18 mouse cellular contexts compared by ENCODE assay signal in genomic region chr11:22230906-22231305, GRCm38 (mm10).
DNase-seq lines count a peak whose midpoint lies in the region; ATAC-seq lines count a peak whose summit lies in the region.
"Had no signal": no experiment of that assay in that cellular context is flagged by ENCODE, and none has a peak within 500 bp of the region (broad histone marks: within the 10 kb centered on the region; RNA-seq: fewer than 3 reads in every experiment).

No protein-coding gene starts in this region.

- no peak overlapping the region for H3K4me3 ChIP-seq in embryonic facial prominence, embryonic 12.5 days
- no peak overlapping the region for H3K4me3 ChIP-seq in embryonic facial prominence, embryonic 10.5 days
- H3K4me3 ChIP-seq in kidney, embryonic 16.5 days (ENCODE audit: low read length): no peak overlapping the region
- H3K4me3 ChIP-seq in lung, embryonic 16.5 days (ENCODE audit: low read length): no peak overlapping the region
- no peak overlapping the region for H3K4me3 ChIP-seq in stomach, embryonic 15.5 days (replicated peaks)
- H3K4me3 ChIP-seq: heart, embryonic 10.5 days; liver, embryonic 12.5 days; myocyte had no signal

- no peaks in the 10 kb centered on the region for H3K36me3 ChIP-seq in embryonic facial prominence, embryonic 12.5 days
- no peaks in the 10 kb centered on the region for H3K36me3 ChIP-seq in embryonic facial prominence, embryonic 10.5 days (replicated peaks)
- no peaks in the 10 kb centered on the region for H3K36me3 ChIP-seq in kidney, embryonic 16.5 days (ENCODE audit: insufficient read depth, low read length)
- no peaks in the 10 kb centered on the region for H3K36me3 ChIP-seq in lung, embryonic 16.5 days (ENCODE audit: control insufficient read depth, insufficient read depth, low read length)
- no peaks in the 10 kb centered on the region for H3K36me3 ChIP-seq in stomach, embryonic 15.5 days

- H3K4me1 ChIP-seq in embryonic facial prominence, embryonic 12.5 days: peaks cover 5% of the 10 kb centered on the region
- H3K4me1 ChIP-seq in embryonic facial prominence, embryonic 10.5 days: no peaks in the 10 kb centered on the region
- H3K4me1 ChIP-seq in kidney, embryonic 16.5 days (ENCODE audit: insufficient read depth, low read length): no peaks in the 10 kb centered on the region
- H3K4me1 ChIP-seq in lung, embryonic 16.5 days (replicated peaks; ENCODE audit: control insufficient read depth, insufficient read depth, low read length): 0 out of 2 replicates have a peak, but pooled peaks cover 5% of the 10 kb centered on the region
- H3K4me1 ChIP-seq in stomach, embryonic 15.5 days: no peaks in the 10 kb centered on the region
- H3K4me1 ChIP-seq: heart, embryonic 10.5 days; liver, embryonic 12.5 days had no signal

- H3K9ac ChIP-seq in embryonic facial prominence, embryonic 12.5 days: no peak overlapping the region
- H3K9ac ChIP-seq in kidney, embryonic 16.5 days (replicated peaks; ENCODE audit: low read length): no peak overlapping the region
- H3K9ac ChIP-seq in lung, embryonic 16.5 days (ENCODE audit: low read length): no peak overlapping the region
- no peak overlapping the region for H3K9ac ChIP-seq in stomach, embryonic 15.5 days
- H3K9ac ChIP-seq: liver, embryonic 12.5 days had no signal

- no peak overlapping the region for H3K4me2 ChIP-seq in embryonic facial prominence, embryonic 12.5 days (replicated peaks)
- H3K4me2 ChIP-seq in kidney, embryonic 16.5 days (replicated peaks; ENCODE audit: low read depth, low read length): no peak overlapping the region
- H3K4me2 ChIP-seq in lung, embryonic 16.5 days (ENCODE audit: low read depth, low read length): no peak overlapping the region
- no peak overlapping the region for H3K4me2 ChIP-seq in stomach, embryonic 15.5 days
- H3K4me2 ChIP-seq: liver, embryonic 12.5 days; midbrain, embryonic 11.5 days had no signal

- no peak for DNase-seq in embryonic facial prominence, embryonic 10.5 days (ENCODE audit: low spot score)
- no peak for DNase-seq in kidney, adult 9 months
- DNase-seq in lung, postnatal 4 days: no peak
- DNase-seq in ovary, postnatal 36 days (ENCODE audit: low spot score): no peak
- DNase-seq: adrenal gland, adult 2 months; heart, postnatal 10 days; retina, postnatal 1 day; right cerebral cortex, postnatal 4 days; thymus, adult 2 months had no signal

- ATAC-seq in embryonic facial prominence, embryonic 12.5 days (ENCODE audit: insufficient number of reproducible peaks, insufficient read depth, low FRiP score, low TSS enrichment): peak; percentile 28; the same call in 1 of the 2 replicates
- ATAC-seq in kidney, embryonic 16.5 days (ENCODE audit: low FRiP score, low TSS enrichment): peak; percentile 65
- peak; percentile 57; the same call in 1 of the 2 replicates for ATAC-seq in lung, embryonic 16.5 days (ENCODE audit: low read depth)
- peak; percentile 39; the same call in 1 of the 2 replicates for ATAC-seq in stomach, embryonic 15.5 days (ENCODE audit: insufficient read depth, low FRiP score, low read depth)
- ATAC-seq: liver, embryonic 12.5 days had no signal

- H3K27ac ChIP-seq in embryonic facial prominence, embryonic 12.5 days: 0 out of 2 replicates have a peak overlapping the region, but pooled peaks have one; percentile 13
- H3K27ac ChIP-seq in embryonic facial prominence, embryonic 10.5 days (replicated peaks): no peak overlapping the region
- no peak overlapping the region for H3K27ac ChIP-seq in kidney, embryonic 16.5 days (ENCODE audit: low read length)
- H3K27ac ChIP-seq in lung, embryonic 16.5 days (ENCODE audit: low read length): peak overlapping the region; percentile 36; the same call in 1 of the 2 replicates
- H3K27ac ChIP-seq in stomach, embryonic 15.5 days: peak overlapping the region; percentile 44; the same call in 1 of the 2 replicates
- H3K27ac ChIP-seq: heart, embryonic 10.5 days; liver, embryonic 12.5 days had no signal

- WGBS in embryonic facial prominence, embryonic 12.5 days: 70% methylated on average over 6 of the region's 6 CpGs
- 87% methylated on average over 6 of the region's 6 CpGs for WGBS in embryonic facial prominence, embryonic 10.5 days
- 32% methylated on average over 6 of the region's 6 CpGs for WGBS in kidney, embryonic 16.5 days
- WGBS in lung, embryonic 16.5 days: 52% methylated on average over 6 of the region's 6 CpGs
- WGBS in stomach, embryonic 15.5 days: 52% methylated on average over 6 of the region's 6 CpGs

- no peaks in the 10 kb centered on the region for H3K9me3 ChIP-seq in embryonic facial prominence, embryonic 12.5 days
- H3K9me3 ChIP-seq in embryonic facial prominence, embryonic 10.5 days: no peaks in the 10 kb centered on the region
- no peaks in the 10 kb centered on the region for H3K9me3 ChIP-seq in kidney, embryonic 16.5 days (ENCODE audit: low read length)
- no peaks in the 10 kb centered on the region for H3K9me3 ChIP-seq in lung, embryonic 16.5 days (ENCODE audit: control insufficient read depth, low read length)
- no peaks in the 10 kb centered on the region for H3K9me3 ChIP-seq in stomach, embryonic 15.5 days
- H3K9me3 ChIP-seq: heart, embryonic 10.5 days; liver, embryonic 12.5 days had no signal

- no peaks in the 10 kb centered on the region for H3K27me3 ChIP-seq in embryonic facial prominence, embryonic 12.5 days
- H3K27me3 ChIP-seq in embryonic facial prominence, embryonic 10.5 days (replicated peaks; ENCODE audit: low read depth, poor library complexity, severe bottlenecking): no peaks in the 10 kb centered on the region
- no peaks in the 10 kb centered on the region for H3K27me3 ChIP-seq in kidney, embryonic 16.5 days (ENCODE audit: insufficient read depth, low read length)
- H3K27me3 ChIP-seq in lung, embryonic 16.5 days (ENCODE audit: control insufficient read depth, insufficient read depth, low read depth, low read length): no peaks in the 10 kb centered on the region
- no peaks in the 10 kb centered on the region for H3K27me3 ChIP-seq in stomach, embryonic 15.5 days (replicated peaks)
- H3K27me3 ChIP-seq: CH12.LX; liver, embryonic 12.5 days had no signal

Comparison
In these comparisons a context has a peak if more than half of its experiments do, and no peak if none do; other contexts are left out.
1. H3K27ac ChIP-seq: peak in embryonic facial prominence, embryonic 12.5 days (single experiment), lung, embryonic 16.5 days (single experiment) and stomach, embryonic 15.5 days (single experiment); none in embryonic facial prominence, embryonic 10.5 days (single experiment) and kidney, embryonic 16.5 days (single experiment).
2. Peak in every context shown above with its lines, with median percentiles within 50 percentile points of each other: ATAC-seq.